In the genomic region with DNA sequence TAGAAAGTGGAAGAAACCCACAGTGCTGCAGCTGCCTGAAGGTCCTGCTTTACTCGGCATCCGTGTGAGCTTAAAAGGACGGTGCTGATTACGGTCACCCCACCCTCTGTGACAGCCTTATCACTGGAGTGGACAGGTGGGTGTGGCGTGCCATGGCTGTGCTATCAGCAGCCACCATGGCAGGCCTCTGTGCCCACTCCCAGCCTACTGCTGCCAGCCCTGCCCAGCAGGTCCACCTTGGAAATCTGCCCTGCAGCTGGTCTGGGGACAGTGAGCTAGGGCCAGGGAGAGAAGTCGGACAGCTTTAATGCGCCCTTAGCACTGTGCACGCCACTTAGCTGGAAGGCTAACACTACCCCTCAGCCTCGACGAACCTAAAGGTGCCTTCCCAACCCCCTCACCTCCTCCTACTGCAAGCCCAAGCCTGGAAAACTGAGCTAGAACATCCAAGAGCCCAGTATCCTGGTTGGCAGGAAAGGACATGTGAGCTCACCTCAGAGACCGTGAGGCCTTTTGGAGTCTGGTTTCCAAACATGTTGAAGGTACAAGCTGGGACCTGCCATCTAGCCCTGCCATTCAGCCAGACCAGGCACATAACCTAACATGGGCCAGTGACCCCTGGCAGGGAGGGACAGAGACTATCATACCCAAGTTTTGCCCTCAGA, we compare ENCODE assay signal across 9 mouse cellular contexts. TPM values are rescaled to one million over a fixed set of nuclear protein-coding genes. Genes with fewer than 3 reads are reported as not detected.
DNase-seq lines count a peak whose midpoint lies in the region; ATAC-seq and TF ChIP-seq lines count a peak whose summit lies in the region.
"Had no signal": no experiment of that assay in that cellular context is flagged by ENCODE, and none has a peak within 500 bp of the region (broad histone marks: within the 10 kb centered on the region; RNA-seq: fewer than 3 reads in every experiment).

No protein-coding gene starts in this region.

- H3K9me3 ChIP-seq in forebrain, embryonic 11.5 days (ENCODE audit: control insufficient read depth, low read length) = no peaks in the 10 kb centered on the region
- H3K9me3 ChIP-seq in forebrain, embryonic 15.5 days = no peaks in the 10 kb centered on the region
- H3K9me3 ChIP-seq in liver, embryonic 15.5 days (replicated peaks) = no peaks in the 10 kb centered on the region

- 84% methylated on average over 11 of the region's 11 CpGs for WGBS in forebrain, embryonic 11.5 days
- WGBS in forebrain, embryonic 15.5 days = 85% methylated on average over 11 of the region's 11 CpGs
- WGBS in liver, embryonic 15.5 days (ENCODE audit: insufficient replicate concordance) = 24% methylated on average over 11 of the region's 11 CpGs
- WGBS in thymus, adult 2 months = 94% methylated on average over 11 of the region's 11 CpGs

- no peaks in the 10 kb centered on the region for H3K4me1 ChIP-seq in forebrain, embryonic 11.5 days (replicated peaks; ENCODE audit: control insufficient read depth, insufficient read depth, low read length)
- peaks cover 3% of the 10 kb centered on the region; the same call in 1 of the 2 replicates for H3K4me1 ChIP-seq in forebrain, embryonic 15.5 days
- H3K4me1 ChIP-seq in liver, embryonic 15.5 days (replicated peaks) = peaks cover 69% of the 10 kb centered on the region
- H3K4me1 ChIP-seq in thymus, adult 2 months (replicated peaks; ENCODE audit: control insufficient read depth, insufficient read depth, low read length) = no peaks in the 10 kb centered on the region

- no peak for TF ChIP-seq CTCF in thymus, adult 2 months (IDR thresholded peaks at IDR 0.05; ENCODE audit: borderline replicate concordance, control insufficient read depth, extremely low read depth, insufficient read depth, low read length, poor library complexity)

- peak; percentile 63 for DNase-seq in forebrain, embryonic 11.5 days (ENCODE audit: low spot score)
- DNase-seq in testis, postnatal 10 days (ENCODE audit: low spot score) = peak; percentile 54
- no peak for DNase-seq in testis, postnatal 14 days (ENCODE audit: low spot score)
- no peak for DNase-seq in adrenal gland, adult 8-10 months
- no peak for DNase-seq in thymus, adult 2 months
- DNase-seq in ovary, postnatal 10 days (ENCODE audit: low spot score) = no peak

- peaks cover 6% of the 10 kb centered on the region; the same call in 1 of the 2 replicates for H3K36me3 ChIP-seq in forebrain, embryonic 11.5 days (ENCODE audit: control insufficient read depth, insufficient read depth, low read length)
- H3K36me3 ChIP-seq in forebrain, embryonic 15.5 days = peaks cover 24% of the 10 kb centered on the region
- peaks cover 84% of the 10 kb centered on the region for H3K36me3 ChIP-seq in liver, embryonic 15.5 days (replicated peaks)
- peaks cover 33% of the 10 kb centered on the region for H3K36me3 ChIP-seq in thymus, adult 2 months (ENCODE audit: control insufficient read depth, insufficient read depth, low read length)

- H3K4me3 ChIP-seq in forebrain, embryonic 11.5 days (ENCODE audit: low read depth, low read length) = no peak overlapping the region
- H3K4me3 ChIP-seq in forebrain, embryonic 15.5 days = no peak overlapping the region
- H3K4me3 ChIP-seq in liver, embryonic 15.5 days (replicated peaks) = peak overlapping the region; percentile 37
- no peak overlapping the region for H3K4me3 ChIP-seq in thymus, adult 2 months (ENCODE audit: control insufficient read depth, insufficient read depth, low read length)

- ATAC-seq in forebrain, embryonic 11.5 days (replicated peaks; ENCODE audit: low FRiP score) = peak; percentile 39
- no peak for ATAC-seq in forebrain, embryonic 15.5 days (replicated peaks)
- ATAC-seq in liver, embryonic 15.5 days (ENCODE audit: insufficient read depth) = peak; percentile 98

- no peak for TF ChIP-seq POLR2A in thymus, adult 2 months (IDR thresholded peaks at IDR 0.05; ENCODE audit: control insufficient read depth, extremely low read depth, insufficient read depth, low read length, poor library complexity)

- H3K4me2 ChIP-seq in forebrain, embryonic 11.5 days (ENCODE audit: low read depth, low read length, severe bottlenecking) = no peak overlapping the region
- H3K4me2 ChIP-seq in forebrain, embryonic 15.5 days (replicated peaks) = no peak overlapping the region
- H3K4me2 ChIP-seq in liver, embryonic 15.5 days = peak overlapping the region; percentile 75

- no peaks in the 10 kb centered on the region for H3K27me3 ChIP-seq in forebrain, embryonic 11.5 days (ENCODE audit: control insufficient read depth, insufficient read depth, low read length)
- no peaks in the 10 kb centered on the region for H3K27me3 ChIP-seq in forebrain, embryonic 15.5 days
- no peaks in the 10 kb centered on the region for H3K27me3 ChIP-seq in liver, embryonic 15.5 days
- H3K27me3 ChIP-seq in thymus, adult 2 months (ENCODE audit: control insufficient read depth, insufficient read depth, low read length) = no peaks in the 10 kb centered on the region

- H3K9ac ChIP-seq in forebrain, embryonic 11.5 days (ENCODE audit: low read length) = no peak overlapping the region
- H3K9ac ChIP-seq in forebrain, embryonic 15.5 days (replicated peaks) = no peak overlapping the region
- peak overlapping the region; percentile 64 for H3K9ac ChIP-seq in liver, embryonic 15.5 days

- H3K27ac ChIP-seq in forebrain, embryonic 11.5 days (ENCODE audit: low read depth, low read length) = no peak overlapping the region
- no peak overlapping the region for H3K27ac ChIP-seq in forebrain, embryonic 15.5 days (replicated peaks)
- H3K27ac ChIP-seq in liver, embryonic 15.5 days (replicated peaks) = peak overlapping the region; percentile 97
- H3K27ac ChIP-seq in thymus, adult 2 months (ENCODE audit: control insufficient read depth, insufficient read depth, low read length) = no peak overlapping the region

RNA-seq across cellular contexts. Expression of a gene that starts 6.4 kb away (rescaled TPM):
- polyA plus RNA-seq in forebrain, embryonic 11.5 days (2014; fragmentation: Nextera tagmentation; extraction: Ambion mirVana) = not detected in 2 replicates
- polyA plus RNA-seq in forebrain, embryonic 15.5 days (2015; fragmentation: Nextera tagmentation; extraction: Ambion mirVana) = not detected in 2 replicates
- polyA plus RNA-seq in liver, embryonic 15.5 days (2015; fragmentation: Nextera tagmentation; extraction: Ambion mirVana) = 0.24 TPM in 1 of 2 replicates, not detected in the other
- not detected for total RNA-seq in adrenal gland, adult 8-10 months (2022)
- 1.1 TPM in 1 of 2 replicates, not detected in the other for polyA plus RNA-seq in thymus, adult 2 months (2012; rRNA removed)
- polyA plus RNA-seq: cerebellum, adult 2 months had no signal

RNA-seq across cellular contexts. Expression of a gene that starts 15.0 kb away (rescaled TPM):
- polyA plus RNA-seq in forebrain, embryonic 11.5 days (2014; fragmentation: Nextera tagmentation; extraction: Ambion mirVana) = 55.9 and 62.2 TPM in 2 replicates
- polyA plus RNA-seq in forebrain, embryonic 15.5 days (2015; fragmentation: Nextera tagmentation; extraction: Ambion mirVana) = 183 and 199 TPM in 2 replicates
- 85.9 and 94.7 TPM in 2 replicates for polyA plus RNA-seq in liver, embryonic 15.5 days (2015; fragmentation: Nextera tagmentation; extraction: Ambion mirVana)
- 100 to 1,000 TPM in 2 of 4 experiments, 10 to 100 TPM in 2; 47.3 to 133 (median 83.9) TPM for total RNA-seq in adrenal gland, adult 8-10 months (2022)
- polyA plus RNA-seq in thymus, adult 2 months (2012; rRNA removed) = 42.0 and 47.4 TPM in 2 replicates

RNA-seq across cellular contexts. Expression of a gene that starts 49.5 kb away (rescaled TPM):
- 19.9 and 20.8 TPM in 2 replicates for polyA plus RNA-seq in forebrain, embryonic 11.5 days (2014; fragmentation: Nextera tagmentation; extraction: Ambion mirVana)
- 24.8 and 25.9 TPM in 2 replicates for polyA plus RNA-seq in forebrain, embryonic 15.5 days (2015; fragmentation: Nextera tagmentation; extraction: Ambion mirVana)
- polyA plus RNA-seq in liver, embryonic 15.5 days (2015; fragmentation: Nextera tagmentation; extraction: Ambion mirVana) = 8.9 and 9.8 TPM in 2 replicates
- 10 to 100 TPM; 22.7 to 24.9 (median 23.8) TPM for total RNA-seq in adrenal gland, adult 8-10 months (2022)
- polyA plus RNA-seq in thymus, adult 2 months (2012; rRNA removed) = 18.5 and 20.8 TPM in 2 replicates

RNA-seq across cellular contexts. Expression of a gene that starts 49.5 kb away (rescaled TPM):
- polyA plus RNA-seq in forebrain, embryonic 11.5 days (2014; fragmentation: Nextera tagmentation; extraction: Ambion mirVana) = 43.8 and 44.8 TPM in 2 replicates
- polyA plus RNA-seq in forebrain, embryonic 15.5 days (2015; fragmentation: Nextera tagmentation; extraction: Ambion mirVana) = 49.6 and 49.9 TPM in 2 replicates
- polyA plus RNA-seq in liver, embryonic 15.5 days (2015; fragmentation: Nextera tagmentation; extraction: Ambion mirVana) = 30.4 and 31.5 TPM in 2 replicates
- 10 to 100 TPM; 56.5 to 79.9 (median 70.5) TPM for total RNA-seq in adrenal gland, adult 8-10 months (2022)
- 110 and 116 TPM in 2 replicates for polyA plus RNA-seq in thymus, adult 2 months (2012; rRNA removed)

Comparison
In these comparisons a context has a peak if more than half of its experiments do, and no peak if none do; other contexts are left out.
1. DNase-seq: peak in forebrain, embryonic 11.5 days (single experiment) and testis, postnatal 10 days (single experiment); none in testis, postnatal 14 days (single experiment), adrenal gland, adult 8-10 months (single experiment), thymus, adult 2 months (single experiment) and ovary, postnatal 10 days (single experiment).